Mouse (Mus musculus): ENCODE results near the gene Npr2.
A peak's percentile ranks its signal among the peaks of the same experiment; 100 is the strongest.

Npr2 gene

GRCm38 (mm10) chr4:43629106-43629817 is 2.5 kb upstream of the Npr2 start:
- no peak for DNase-seq (ENCODE audit: low spot score)

DNA sequence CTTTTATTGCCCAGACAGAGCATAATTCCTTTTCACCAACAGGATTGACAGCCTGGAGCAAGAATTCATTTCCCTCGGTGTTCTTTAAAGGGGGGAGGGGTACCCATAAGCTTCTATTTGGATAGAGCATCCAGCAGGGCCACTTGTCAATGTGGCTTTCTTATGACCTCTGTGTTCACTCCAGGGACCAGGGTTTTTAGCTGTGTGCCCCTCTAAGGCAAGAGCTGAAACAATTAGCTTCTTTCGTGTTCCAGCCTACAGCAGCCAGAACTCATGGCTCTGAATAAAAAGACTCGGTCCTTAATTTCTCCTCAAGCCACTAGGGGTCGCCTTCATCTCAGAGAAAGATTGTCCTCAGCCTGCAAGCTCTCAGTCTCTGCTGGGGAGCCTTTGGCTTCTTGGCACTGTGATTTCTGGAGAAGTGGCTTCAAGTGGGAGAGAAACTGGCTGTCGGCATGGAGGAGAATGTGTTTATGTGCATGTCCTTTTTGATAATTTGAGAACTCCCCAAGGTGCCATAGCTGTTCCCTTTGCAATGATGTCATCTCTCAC is 1.6 kb upstream of the Npr2 start:
- DNase-seq (ENCODE audit: low spot score): peak; percentile 66

GRCm38 (mm10) chr4:43630671-43631045 is 1.1 kb upstream of the Npr2 start:
- DNase-seq (ENCODE audit: low spot score): no peak

GRCm38 (mm10) chr4:43631956-43632920 is 503 bp downstream of the Npr2 start:
- DNase-seq (ENCODE audit: low spot score): no peak

DNA sequence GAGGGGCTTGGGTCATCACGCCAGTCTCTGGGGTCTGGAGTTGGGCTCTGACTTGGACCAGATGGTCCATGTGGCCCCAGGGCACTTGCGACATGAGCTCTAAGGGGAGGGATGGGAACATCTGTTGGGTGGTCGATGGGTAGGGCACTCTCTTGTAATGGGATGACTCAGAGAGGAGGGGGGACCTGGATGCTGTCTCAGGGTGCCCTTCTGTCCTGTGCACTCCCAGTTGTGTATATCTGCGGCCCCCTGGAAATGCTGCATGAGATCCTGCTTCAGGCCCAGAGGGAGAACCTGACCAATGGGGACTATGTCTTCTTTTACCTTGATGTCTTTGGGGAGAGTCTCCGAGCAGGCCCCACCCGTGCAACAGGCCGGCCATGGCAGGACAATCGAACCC is 1.6 kb downstream of the Npr2 start:
- DNase-seq (ENCODE audit: low spot score): no peak

GRCm38 (mm10) chr4:43633736-43634135 is 2.0 kb downstream of the Npr2 start:
- DNase-seq (ENCODE audit: low spot score): no peak

DNA sequence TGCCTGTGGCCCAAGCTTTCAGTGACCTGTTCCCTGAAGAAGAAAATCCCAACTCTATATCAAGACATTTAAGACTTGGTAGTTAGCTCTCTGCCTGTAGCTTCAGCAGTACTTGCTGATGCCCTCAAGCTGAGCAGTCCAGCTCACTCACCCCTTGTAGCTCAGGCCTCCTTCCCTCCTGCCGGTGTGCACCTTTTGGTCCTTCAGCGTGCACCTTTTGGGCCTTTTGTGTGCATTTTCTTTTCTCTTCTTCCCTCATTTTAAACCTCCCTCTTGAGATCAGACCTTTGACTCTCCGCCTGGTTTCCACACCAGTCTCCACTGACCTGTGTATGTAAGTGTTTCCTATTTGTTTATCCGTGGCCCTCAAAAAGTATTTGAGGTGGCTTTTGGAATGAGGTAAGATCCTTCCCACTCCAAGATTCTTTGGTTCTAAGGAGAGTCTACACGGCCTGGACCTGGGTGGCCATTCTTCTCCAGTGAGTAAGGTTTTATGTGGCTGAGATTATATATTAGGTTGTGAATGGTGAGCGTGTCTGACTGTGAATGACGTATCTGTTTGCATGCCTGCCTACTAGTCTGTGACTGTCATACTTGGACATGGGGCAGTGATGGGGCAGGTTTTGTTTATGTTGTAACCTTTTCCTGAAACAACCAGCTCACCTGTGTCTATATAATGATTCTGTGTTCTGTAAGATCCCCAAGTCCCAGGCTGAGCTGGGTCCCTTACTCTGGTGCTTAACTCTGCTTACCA is 3.1 kb downstream of the Npr2 start:
- no peak for DNase-seq (ENCODE audit: low spot score)

DNA sequence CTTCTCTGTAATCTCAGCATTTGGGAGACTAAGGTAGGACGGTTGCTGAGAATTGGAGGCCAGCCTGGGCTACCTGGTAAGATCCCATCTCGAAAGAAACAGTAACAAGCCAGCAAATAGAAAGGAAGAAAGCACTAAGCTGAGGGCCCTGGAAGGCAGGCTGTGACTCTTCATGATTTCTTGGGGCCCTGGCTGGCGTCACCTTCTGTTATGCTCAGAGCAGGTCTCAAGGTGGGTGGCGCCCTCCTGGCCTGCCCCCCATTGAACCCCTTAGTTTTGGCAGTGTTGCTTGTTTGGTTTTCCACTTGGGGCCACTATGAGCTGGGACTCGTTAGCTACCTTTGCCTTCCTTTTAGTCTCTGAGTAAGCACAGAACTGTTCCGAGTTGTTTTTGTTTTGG is 5.0 kb downstream of the Npr2 start:
- DNase-seq (ENCODE audit: low spot score): no peak

DNA sequence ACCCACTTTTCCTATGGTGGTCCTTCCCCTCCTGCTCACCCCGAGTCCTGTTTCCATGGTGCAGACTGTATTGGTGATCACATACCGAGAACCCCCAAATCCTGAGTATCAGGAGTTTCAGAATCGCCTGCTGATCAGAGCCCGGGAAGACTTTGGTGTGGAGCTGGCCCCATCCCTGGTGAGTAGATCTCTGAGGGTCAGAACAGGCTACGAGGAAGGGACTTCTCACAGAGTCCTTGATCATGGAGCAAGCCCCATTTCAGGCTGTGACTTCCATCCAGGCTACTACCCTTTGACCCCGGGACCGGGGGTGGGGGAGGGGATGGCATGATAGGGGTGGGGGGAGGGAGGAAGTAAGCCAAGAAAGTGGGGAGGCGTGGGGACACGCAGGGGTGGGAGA is 8.3 kb downstream of the Npr2 start:
- no peak for DNase-seq (ENCODE audit: low spot score)

DNA sequence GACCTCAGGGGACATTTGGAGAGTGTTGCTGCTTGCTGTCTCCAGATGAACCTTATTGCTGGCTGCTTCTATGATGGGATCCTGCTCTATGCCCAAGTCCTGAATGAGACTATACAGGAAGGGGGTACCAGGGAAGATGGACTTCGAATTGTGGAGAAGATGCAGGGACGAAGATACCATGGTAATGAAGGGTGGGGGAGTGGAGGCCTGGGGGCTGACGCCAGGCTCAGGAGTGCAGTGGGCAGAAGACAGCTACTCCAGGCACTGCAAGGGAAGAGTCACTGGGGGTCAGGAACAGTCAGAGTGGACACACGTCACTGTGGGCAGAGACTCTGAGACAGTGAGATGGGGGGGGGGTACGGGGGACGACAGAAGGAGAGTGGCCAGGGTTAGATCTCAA is 8.8 kb downstream of the Npr2 start:
- DNase-seq (ENCODE audit: low spot score): no peak

- DNase-seq (ENCODE audit: low spot score): no peak
Measured at GRCm38 (mm10) chr4:43649783-43650182, 18.0 kb downstream of the Npr2 start.

DNA sequence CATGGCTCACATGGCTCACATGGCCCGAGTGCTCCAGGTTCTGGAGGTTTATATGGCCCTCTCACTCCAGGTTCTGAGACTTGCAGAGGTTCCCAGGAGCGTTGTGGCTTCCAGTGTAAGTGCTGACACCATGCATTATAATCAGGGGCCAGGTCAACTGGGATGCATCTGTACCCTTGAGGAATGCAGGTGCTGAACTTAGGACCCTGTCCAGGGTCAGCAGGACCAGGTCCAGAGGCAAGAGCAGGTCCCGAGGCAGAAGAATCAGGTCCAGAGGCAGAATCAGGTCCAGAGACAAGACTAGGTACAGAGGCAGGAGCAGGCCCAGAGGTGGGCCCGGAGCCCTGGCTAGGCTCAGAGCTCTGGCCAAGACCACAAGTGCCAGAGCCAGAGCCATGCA is 21.0 kb downstream of the Npr2 start:
- no peak for DNase-seq (ENCODE audit: low spot score)

- no peak for DNase-seq (ENCODE audit: low spot score)
Measured at GRCm38 (mm10) chr4:43653161-43654015, 21.7 kb downstream of the Npr2 start, which contains the start of gene Spag8. Gene Spag8, minus strand, starts transcription at chr4:43653594.

DNA sequence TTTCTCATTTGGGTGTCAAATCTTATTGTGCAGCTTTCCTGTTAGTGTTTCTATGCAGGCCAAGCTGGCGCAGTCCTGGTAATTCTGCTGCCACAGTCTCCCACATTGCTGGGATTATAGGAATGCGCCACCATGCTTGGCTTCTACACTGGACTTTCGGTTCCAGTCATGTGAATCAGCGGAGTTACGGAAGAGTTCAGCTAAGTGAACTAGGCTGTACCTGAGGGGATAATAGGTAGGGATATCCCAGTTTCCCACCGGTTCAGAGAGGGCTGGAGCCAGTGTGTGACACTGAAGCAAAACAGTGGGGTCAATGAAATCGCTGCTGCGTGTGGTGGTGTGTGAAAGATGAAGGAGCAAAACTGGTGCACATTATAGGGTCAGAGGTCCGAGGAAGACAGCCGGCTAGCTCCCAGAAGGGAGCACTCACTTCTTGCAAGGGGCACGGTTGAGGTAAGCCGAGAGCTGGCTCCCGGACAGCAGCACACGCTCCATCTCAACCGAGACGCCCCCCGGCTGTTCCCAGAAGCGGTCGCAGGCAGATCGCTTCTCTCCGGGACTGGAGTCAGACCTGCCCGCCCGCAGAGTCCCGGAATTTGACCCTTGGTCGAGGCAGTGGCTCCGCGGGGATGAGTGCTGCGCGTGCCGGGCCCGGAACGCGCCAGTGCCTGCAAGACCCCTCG is 24.1 kb downstream of the Npr2 start:
- DNase-seq (ENCODE audit: low spot score): no peak

DNA sequence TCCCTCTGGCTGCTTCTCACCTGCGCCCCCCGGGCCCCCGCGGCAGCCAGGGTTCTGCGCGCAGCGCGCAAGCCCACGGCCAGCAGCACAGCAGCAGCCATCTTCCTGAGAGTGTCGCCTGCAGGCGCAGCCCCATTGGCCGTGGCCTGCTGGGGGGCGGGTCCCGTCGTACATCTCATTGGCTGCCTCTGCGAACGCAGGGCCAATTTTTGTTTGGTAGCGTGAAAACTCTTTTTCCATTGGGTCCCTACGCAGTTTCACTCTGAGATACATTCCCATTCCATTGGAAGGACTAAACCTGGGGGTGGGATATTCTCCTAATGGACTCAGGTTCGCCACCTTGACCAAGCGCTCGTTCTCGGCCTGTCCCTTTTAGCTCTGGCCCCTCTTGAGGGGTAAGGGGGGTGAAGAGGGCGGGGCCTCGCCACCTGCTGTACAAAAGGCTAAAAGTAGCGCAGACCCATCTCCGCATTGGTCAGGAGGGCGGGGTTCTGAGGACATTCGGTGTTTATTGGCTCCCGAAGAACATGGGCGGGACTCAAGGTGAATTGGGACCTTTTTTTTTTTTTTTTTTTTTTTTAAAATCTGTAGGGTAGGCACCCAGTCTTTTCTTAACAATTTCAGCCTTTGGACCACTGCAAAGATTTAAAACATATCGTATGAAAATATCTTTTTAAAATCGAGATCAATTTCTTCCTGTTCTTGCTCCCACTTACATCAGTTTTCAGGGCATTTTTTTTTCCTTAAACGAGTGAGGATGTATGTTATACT is 24.8 kb downstream of the Npr2 start, which contains the start of gene Hint2:
TSS of gene Hint2 (minus strand) at position 128 of the 771 bp plus-strand sequence.
- DNase-seq (ENCODE audit: low spot score): peak; percentile 83

DNA sequence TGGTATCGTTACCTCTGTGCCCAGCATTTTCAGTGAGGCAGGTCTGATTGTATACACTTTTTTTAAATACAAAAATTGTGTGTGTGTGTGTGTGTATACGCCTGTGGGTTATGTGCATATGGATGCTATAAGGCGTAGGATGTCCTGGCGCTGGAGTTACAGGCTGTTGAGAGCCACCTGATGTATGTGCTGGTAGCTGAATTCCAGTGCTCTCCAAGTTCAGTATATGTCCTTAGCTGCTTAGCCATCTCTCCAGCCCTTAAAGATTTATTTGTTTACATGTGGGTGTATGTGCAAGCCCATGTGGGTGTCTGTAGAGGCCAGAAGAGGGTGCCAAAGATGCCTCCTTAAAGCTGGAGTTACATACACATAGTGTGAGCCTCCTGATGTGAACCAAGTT is 25.4 kb downstream of the Npr2 start:
- no peak for DNase-seq (ENCODE audit: low spot score)

GRCm38 (mm10) chr4:43666412-43666811 is 34.7 kb downstream of the Npr2 start:
- DNase-seq (ENCODE audit: low spot score): no peak

DNA sequence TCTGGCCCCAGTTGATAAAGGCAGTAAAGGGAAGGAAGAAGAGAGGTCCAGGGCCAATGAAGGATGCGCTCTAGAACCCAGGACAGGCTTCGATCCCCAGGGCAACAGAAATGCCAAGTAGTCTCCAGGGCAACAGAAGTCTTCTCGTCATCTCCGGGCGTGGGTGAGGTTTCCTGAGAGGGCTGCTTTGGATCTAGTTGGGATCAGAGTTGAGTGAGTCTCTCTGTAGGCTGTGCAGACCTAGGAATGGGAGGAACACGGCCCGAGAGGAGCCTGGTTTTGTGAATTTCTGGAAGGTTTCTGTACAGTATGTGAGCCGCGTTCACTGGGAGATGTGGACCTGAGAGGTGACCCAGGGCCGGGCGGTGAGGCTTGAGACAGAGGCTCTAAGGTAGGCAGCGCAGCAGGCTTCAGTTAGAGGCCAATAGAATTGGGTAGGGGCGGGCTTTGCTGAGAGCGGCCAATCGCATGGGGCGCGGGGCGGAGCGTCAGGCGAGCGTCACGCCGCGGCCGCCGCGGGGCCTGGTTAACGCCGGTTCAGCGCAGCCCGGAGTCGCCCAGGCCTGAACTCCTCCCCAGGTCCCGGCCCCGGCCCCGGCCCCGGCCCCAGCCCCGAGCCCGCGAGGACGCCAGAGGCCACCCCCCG is 37.2 kb downstream of the Npr2 start, which contains the start of the genes Tmem8b and Fam221b:
TSS of gene Tmem8b (plus strand) at position 190 of the 646 bp plus-strand sequence.
TSS of gene Fam221b (minus strand) at position 364 of the 646 bp plus-strand sequence.
- DNase-seq (ENCODE audit: low spot score): peak; percentile 83

GRCm38 (mm10) chr4:43669428-43669794 is 37.7 kb downstream of the Npr2 start:
- no peak for DNase-seq (ENCODE audit: low spot score)

Measured in urinary bladder, postnatal 25 days (tissue).